Mouse (Mus musculus) lung, embryonic 16.5 days (tissue): ENCODE results near the gene Klhdc9. TPM values are rescaled to one million over a fixed set of nuclear protein-coding genes. Genes with fewer than 3 reads are reported as not detected.
A peak's percentile ranks its signal among the peaks of the same experiment; 100 is the strongest.

Experiments used
- ATAC-seq: fragments of 200-750 bp; cut with Nextera tagmentation; 2 replicates; pipeline ENCODE4 v1.8.0; 2017; ENCODE audit warnings: low read depth, mild to moderate bottlenecking, moderate library complexity
- H3K27ac ChIP-seq: fragments of 300-500 bp; sonication (generic); 2 replicates; pipeline ENCODE4 v1.5.1; 2014; ENCODE audit warnings: mild to moderate bottlenecking, control low read depth, low read length
- H3K27me3 ChIP-seq: fragments of 300-500 bp; sonication (generic); 2 replicates; pipeline ENCODE4 v1.6.1; 2014; ENCODE audit warnings: low read depth, low read length, mixed read lengths; ENCODE audit not compliant: control insufficient read depth, insufficient read depth
- H3K36me3 ChIP-seq: fragments of 300-500 bp; sonication (generic); 2 replicates; pipeline ENCODE4 v1.6.1; 2014; ENCODE audit warnings: low read length; ENCODE audit not compliant: control insufficient read depth, insufficient read depth
- H3K4me1 ChIP-seq: fragments of 300-500 bp; sonication (generic); replicated peaks from 2 replicates; pipeline ENCODE4 v1.6.1; 2014; ENCODE audit warnings: low read length, mixed read lengths; ENCODE audit not compliant: control insufficient read depth, insufficient read depth
- H3K4me2 ChIP-seq: fragments of 300-500 bp; sonication (generic); 2 replicates; pipeline ENCODE4 v1.6.1; 2014; ENCODE audit warnings: low read depth, low read length, control low read depth
- H3K4me3 ChIP-seq: fragments of 300-500 bp; sonication (generic); 2 replicates; pipeline ENCODE4 v1.5.1; 2014; ENCODE audit warnings: mild to moderate bottlenecking, low read length, control low read depth
- H3K9ac ChIP-seq: fragments of 300-500 bp; sonication (generic); 2 replicates; pipeline ENCODE4 v1.6.1; 2014; ENCODE audit warnings: low read length, control low read depth
- H3K9me3 ChIP-seq: fragments of 300-500 bp; sonication (generic); 2 replicates; pipeline ENCODE4 v1.6.1; 2016; ENCODE audit warnings: low read length; ENCODE audit not compliant: control insufficient read depth
- WGBS: fragments of 180-500 bp; shearing (Covaris S2); extraction: QIAGEN DNeasy Blood & Tissue Kit; methylation state at CpG from one replicate; pipeline ENCODE4 v1.1.7; 2014; 5-methylcytosine and 5-hydroxymethylcytosine counted together
- polyA plus RNA-seq: library from polyadenylated mRNA; unstranded; fragments of >200 nt; fragmentation: Nextera tagmentation; extraction: Ambion mirVana; gene quantifications from 2 replicates; pipeline ENCODE4 v1.2.1, GENCODE M21; 2015

Klhdc9 gene
- polyA plus RNA-seq = 3.8 and 4.4 TPM in 2 replicates

DNA sequence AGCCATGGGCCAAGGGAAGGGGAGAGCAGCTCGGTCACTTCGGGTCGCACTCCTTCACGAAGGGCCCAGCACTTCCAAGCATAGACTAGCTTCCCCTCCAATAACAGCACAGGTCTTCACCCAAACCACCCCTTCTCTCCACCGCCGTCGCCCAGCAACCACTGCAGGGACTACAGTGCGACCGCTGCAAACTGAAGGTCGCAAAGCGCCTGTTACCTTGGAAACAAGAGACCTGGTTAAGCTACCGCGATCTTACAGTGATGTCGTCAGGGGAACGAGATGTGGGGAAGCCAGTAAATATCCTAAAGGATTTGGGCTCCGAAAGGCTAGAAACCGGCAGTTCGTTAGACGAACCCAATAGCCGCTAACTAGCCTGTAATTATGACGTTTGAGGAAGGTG lies at the start of gene Klhdc9:
Klhdc9 (minus strand) TSS at position 143 of the 400 bp plus-strand sequence.
- Histone ChIP-seq H3K27me3 (no peaks in the 10 kb centered on the region), H3K9ac (peak within 1 kb of the TSS; percentile 70), H3K9me3 (no peaks in the 10 kb centered on the region), H3K4me2 (peak within 1 kb of the TSS; percentile 59), H3K4me1 (peaks cover 9% of the 10 kb centered on the region), H3K4me3 (peak within 1 kb of the TSS; percentile 53), H3K36me3 (peaks cover 5% of the 10 kb centered on the region; the same call in 1 of the 2 replicates), H3K27ac (peak within 1 kb of the TSS; percentile 32; the same call in 1 of the 2 replicates)
- WGBS = 2% methylated on average over 21 of the region's 21 CpGs
- ATAC-seq = peak; percentile 96

DNA sequence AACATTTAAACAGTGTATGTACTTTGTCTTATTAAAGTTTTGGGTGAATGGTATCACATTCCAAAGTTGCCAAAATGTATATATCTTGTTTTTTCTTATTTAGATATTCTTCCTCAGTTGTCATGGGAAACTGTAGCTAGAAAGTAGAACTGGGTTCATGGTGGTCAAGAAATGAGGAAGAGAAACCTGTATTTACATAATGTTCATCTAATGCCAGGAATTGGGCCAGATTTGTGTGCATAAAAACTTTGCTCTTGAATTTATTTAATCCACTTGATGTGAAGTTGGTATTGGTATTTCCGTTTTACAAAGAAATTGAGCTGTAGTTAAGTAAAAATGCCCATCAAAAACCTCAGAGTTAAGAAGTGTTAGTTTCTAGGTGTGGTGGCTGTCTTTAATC lies 49.6 kb upstream of the Klhdc9 start:
- Histone ChIP-seq H3K4me1 (peaks cover 11% of the 10 kb centered on the region), H3K4me3 (no peak overlapping the region), H3K27ac (no peak overlapping the region), H3K4me2 (no peak overlapping the region), H3K9me3 (no peaks in the 10 kb centered on the region), H3K36me3 (no peaks in the 10 kb centered on the region), H3K9ac (no peak overlapping the region), H3K27me3 (no peaks in the 10 kb centered on the region)
- no peak for ATAC-seq
- WGBS = 86% methylated on average over 1 of the region's 1 CpGs

DNA sequence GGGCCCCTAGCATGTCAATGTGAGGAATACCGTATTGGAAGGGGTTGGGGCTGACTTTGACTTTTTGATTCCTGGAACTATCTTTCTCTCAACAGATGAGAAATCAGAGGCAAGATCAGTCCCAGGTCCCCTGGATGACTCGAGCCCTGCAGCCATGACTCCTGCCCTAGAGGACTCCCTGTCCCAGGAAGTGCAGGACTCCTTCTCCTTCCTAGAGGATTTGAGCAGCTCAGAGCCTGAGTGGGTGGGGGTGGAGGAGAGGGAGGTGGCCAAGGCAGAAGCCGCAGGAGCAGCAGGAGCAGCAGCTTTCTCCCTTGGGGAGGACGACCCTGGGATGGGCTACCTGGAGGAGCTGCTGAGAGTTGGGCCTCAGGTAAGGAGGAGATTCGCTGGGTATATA lies 46.7 kb upstream of the Klhdc9 start:
- H3K4me3 ChIP-seq = no peak overlapping the region
- H3K36me3 ChIP-seq = no peaks in the 10 kb centered on the region
- ATAC-seq = no peak
- H3K9me3 ChIP-seq = no peaks in the 10 kb centered on the region
- no peaks in the 10 kb centered on the region for H3K4me1 ChIP-seq
- no peak overlapping the region for H3K4me2 ChIP-seq
- no peaks in the 10 kb centered on the region for H3K27me3 ChIP-seq
- 66% methylated on average over 5 of the region's 5 CpGs for WGBS
- no peak overlapping the region for H3K9ac ChIP-seq
- H3K27ac ChIP-seq = no peak overlapping the region

DNA sequence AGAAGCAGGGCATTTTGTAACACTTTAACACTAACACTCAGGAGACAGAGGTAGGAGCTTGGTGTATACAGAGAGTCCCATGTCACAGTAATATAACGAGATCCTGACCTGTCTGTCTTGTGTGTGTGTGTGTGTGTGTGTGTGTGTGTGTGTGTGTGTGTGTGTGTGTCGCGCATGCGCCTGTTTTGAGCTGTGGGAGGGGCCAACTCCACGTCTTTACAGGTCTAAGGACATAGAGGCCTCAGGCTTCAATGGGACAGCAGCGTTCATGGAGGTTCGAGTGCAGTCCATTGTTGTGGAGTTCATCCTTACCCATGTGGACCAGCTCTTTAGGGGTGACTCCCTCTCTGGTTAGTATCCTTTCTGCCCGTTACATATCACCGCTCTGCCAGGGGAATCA lies 42.4 kb upstream of the Klhdc9 start:
- no peaks in the 10 kb centered on the region for H3K27me3 ChIP-seq
- H3K4me3 ChIP-seq = no peak overlapping the region
- WGBS = 82% methylated on average over 9 of the region's 9 CpGs
- no peaks in the 10 kb centered on the region for H3K9me3 ChIP-seq
- no peak overlapping the region for H3K4me2 ChIP-seq
- H3K36me3 ChIP-seq = no peaks in the 10 kb centered on the region
- ATAC-seq = no peak
- no peaks in the 10 kb centered on the region for H3K4me1 ChIP-seq
- no peak overlapping the region for H3K9ac ChIP-seq
- no peak overlapping the region for H3K27ac ChIP-seq

DNA sequence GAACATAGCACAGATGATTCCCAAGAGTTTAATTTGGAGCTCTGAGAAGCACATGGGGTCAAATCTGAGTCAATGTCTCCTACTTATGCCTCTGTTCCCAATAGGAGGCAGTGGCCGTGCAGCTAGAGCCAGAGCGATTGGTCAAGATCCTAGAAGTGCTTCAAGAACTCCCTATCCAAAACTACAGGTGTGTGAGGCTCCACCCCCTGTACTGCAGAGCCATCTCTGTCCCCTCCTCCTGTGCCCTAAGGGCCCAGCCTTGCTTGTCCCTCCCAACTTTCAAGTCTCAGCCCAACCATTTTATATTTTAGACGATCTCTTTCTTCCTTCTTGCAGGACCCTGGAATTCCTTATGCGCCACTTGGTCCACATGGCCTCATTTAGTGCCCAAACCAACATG lies 41.2 kb upstream of the Klhdc9 start:
- 70% methylated on average over 4 of the region's 4 CpGs for WGBS
- H3K9ac ChIP-seq = no peak overlapping the region
- no peak for ATAC-seq
- H3K9me3 ChIP-seq = no peaks in the 10 kb centered on the region
- no peak overlapping the region for H3K4me2 ChIP-seq
- no peak overlapping the region for H3K27ac ChIP-seq
- H3K4me1 ChIP-seq = no peaks in the 10 kb centered on the region
- no peak overlapping the region for H3K4me3 ChIP-seq
- no peaks in the 10 kb centered on the region for H3K36me3 ChIP-seq
- no peaks in the 10 kb centered on the region for H3K27me3 ChIP-seq

DNA sequence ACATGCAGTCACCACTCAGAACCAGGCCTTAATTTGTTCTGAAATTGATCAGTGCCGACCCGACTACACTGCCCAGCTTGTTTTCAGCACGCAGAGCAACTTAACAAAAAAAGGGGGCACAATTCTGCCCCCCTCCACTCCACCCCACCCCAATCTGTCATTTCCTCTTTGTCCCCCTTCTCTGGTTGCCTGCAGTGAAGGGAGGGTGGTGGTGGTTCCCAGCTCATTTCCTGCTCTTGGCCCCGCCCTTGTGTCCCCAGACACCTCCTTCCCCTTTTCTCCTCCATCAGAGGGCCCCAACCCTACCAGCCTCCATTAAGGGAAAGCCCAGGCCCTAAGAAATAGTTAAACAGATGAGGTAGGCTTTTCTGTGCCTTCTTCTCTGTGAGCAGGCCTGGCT lies 29.5 kb upstream of the Klhdc9 start:
- WGBS = 62% methylated on average over 4 of the region's 4 CpGs
- Histone ChIP-seq H3K4me1 (no peaks in the 10 kb centered on the region), H3K4me2 (no peak overlapping the region), H3K9me3 (no peaks in the 10 kb centered on the region), H3K36me3 (no peaks in the 10 kb centered on the region), H3K27me3 (no peaks in the 10 kb centered on the region), H3K4me3 (no peak overlapping the region), H3K27ac (no peak overlapping the region), H3K9ac (no peak overlapping the region)
- peak; percentile 50; the same call in 1 of the 2 replicates for ATAC-seq

DNA sequence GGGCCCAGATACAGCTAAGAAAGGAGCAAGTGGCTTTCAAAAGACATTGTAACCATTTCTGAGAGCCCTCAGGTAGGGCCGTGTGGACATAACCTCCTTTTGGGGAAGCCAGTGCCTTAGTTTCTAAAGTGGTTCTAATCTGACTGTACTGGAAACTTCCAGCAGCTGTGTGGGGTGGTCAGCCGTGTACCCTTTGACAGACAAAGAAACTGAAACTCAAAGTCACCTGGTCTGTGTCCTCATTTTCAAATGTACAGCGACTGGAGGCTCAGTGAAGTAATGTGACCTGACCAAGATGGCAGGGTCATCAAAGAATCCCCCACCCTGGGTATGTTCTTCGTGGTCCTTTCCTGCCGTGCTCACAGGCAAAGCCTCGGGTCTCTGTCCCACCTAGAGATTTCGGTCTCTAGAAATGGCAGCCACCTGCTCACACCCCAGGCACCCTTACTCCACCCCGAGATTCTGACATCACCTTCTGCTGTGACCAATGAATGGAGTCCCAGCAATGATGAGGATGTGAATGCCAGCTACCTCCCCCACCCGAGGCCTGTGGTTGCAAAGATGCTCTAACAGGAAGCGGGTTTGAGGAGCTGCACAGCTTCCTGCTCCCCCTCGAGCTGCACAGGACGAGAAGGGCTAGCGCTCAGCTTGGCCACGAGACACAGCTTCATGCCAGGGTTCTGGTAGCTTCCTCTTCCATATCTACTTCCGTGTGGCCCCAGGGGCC lies 27.9 kb upstream of the Klhdc9 start, which contains the start of gene Arhgap30:
Arhgap30 (plus strand) TSS at position 579 of the 727 bp plus-strand sequence.
- Histone ChIP-seq H3K27me3 (no peaks in the 10 kb centered on the region), H3K9ac (no peak within 1 kb of the TSS), H3K4me3 (peak within 1 kb of the TSS; percentile 13; the same call in 1 of the 2 replicates), H3K4me2 (no peak within 1 kb of the TSS), H3K27ac (no peak within 1 kb of the TSS; the same call in 1 of the 2 replicates), H3K9me3 (no peaks in the 10 kb centered on the region), H3K36me3 (no peaks in the 10 kb centered on the region), H3K4me1 (no peaks in the 10 kb centered on the region)
- 69% methylated on average over 15 of the region's 15 CpGs for WGBS
- 0 out of 2 replicates have a peak, but pooled peaks have one; percentile 35 for ATAC-seq

DNA sequence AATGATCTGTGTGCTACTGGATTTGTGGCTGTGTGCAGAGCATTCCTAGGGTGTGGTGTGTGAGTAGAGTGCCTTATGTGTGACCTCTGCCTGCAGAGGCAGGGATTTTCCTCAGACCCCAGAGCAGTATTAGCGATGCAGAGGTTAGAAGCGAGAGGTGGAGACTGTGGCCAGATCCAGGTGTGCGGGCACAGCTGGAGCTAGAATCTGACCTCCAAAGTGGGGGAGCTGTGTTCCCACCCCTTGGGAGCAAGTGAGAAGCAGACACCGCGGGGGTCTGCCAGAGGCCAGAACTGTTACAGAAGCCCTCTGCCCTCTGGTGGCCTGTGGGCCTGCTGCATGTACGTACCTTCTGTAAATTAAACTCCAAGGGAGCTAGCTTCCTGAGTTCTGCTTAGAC lies 26.5 kb upstream of the Klhdc9 start:
- Histone ChIP-seq H3K4me3 (no peak overlapping the region), H3K9ac (no peak overlapping the region)

DNA sequence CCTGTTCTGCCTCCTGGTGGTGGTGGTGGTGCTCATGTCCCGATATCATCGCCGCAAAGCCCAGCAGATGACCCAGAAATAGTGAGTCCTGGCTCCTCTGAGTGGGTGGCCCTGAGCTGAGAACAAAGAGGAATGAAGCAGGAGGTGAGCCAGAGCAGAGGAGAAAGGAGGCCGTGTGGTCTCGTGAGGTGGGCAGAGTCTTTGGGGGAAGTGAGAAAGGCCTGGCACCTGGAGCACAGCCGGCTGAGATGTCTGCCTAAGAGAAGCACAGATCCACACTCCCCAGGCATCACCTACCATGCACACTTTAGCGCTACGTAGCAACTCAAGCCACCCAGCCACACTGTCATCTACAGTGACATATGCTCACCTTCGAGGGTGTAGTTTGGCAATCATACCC lies 24.6 kb upstream of the Klhdc9 start:
- H3K36me3 ChIP-seq = no peaks in the 10 kb centered on the region
- no peak overlapping the region for H3K9ac ChIP-seq
- H3K27ac ChIP-seq = no peak overlapping the region
- H3K4me2 ChIP-seq = no peak overlapping the region
- H3K27me3 ChIP-seq = peaks cover 2% of the 10 kb centered on the region; the same call in 1 of the 2 replicates
- no peak for ATAC-seq
- H3K4me3 ChIP-seq = no peak overlapping the region
- H3K4me1 ChIP-seq = 0 out of 2 replicates have a peak, but pooled peaks cover 2% of the 10 kb centered on the region
- 54% methylated on average over 9 of the region's 9 CpGs for WGBS
- no peaks in the 10 kb centered on the region for H3K9me3 ChIP-seq

More for the DNA sequence above, 26.5 kb upstream of the Klhdc9 start:
- WGBS = 25% methylated on average over 6 of the region's 6 CpGs
- Histone ChIP-seq H3K36me3 (no peaks in the 10 kb centered on the region), H3K9me3 (no peaks in the 10 kb centered on the region), H3K4me2 (no peak overlapping the region), H3K27ac (no peak overlapping the region), H3K4me1 (no peaks in the 10 kb centered on the region), H3K27me3 (no peaks in the 10 kb centered on the region)
- ATAC-seq = peak; percentile 23; the same call in 1 of the 2 replicates
